Mouse (Mus musculus): ENCODE measurements at regions not wholly inside any gene's neighbourhood (a gene's known extent, or its start where the extent isn't known, plus 50 kb on each side); places are given as distances from the start of the nearest gene placed in this dataset.
A peak's percentile ranks its signal among the peaks of the same experiment; 100 is the strongest.
"Not testable (repeated sequence)": the region's sequence is repeated elsewhere in the genome, so short reads cannot be mapped to it uniquely, and the experiment has no call there.

DNA sequence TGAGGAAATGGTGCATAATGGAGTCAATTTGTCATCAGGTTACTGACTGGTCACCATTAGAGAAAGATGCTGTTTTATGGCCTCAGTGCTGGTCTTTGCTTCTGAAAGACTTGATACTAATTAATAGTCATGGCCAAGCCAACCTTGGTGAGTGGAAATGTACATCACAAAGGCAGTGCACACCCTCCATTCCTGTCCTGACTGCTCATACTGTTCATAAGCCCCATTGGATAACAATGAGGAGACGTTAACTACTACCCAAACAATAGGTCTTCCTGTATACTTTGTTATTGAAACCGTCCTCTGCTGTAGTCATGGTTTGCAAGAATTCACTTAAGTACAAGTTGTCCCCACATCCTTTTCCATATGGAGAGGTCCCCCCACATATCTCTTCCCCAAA is 605.8 kb upstream of the Slc35b3 start:
- DNase-seq = no peak

- DNase-seq = no peak
These were observed 577.2 kb upstream of the Slc35b3 start for GRCm38 (mm10) chr13:39537724-39538440.

DNA sequence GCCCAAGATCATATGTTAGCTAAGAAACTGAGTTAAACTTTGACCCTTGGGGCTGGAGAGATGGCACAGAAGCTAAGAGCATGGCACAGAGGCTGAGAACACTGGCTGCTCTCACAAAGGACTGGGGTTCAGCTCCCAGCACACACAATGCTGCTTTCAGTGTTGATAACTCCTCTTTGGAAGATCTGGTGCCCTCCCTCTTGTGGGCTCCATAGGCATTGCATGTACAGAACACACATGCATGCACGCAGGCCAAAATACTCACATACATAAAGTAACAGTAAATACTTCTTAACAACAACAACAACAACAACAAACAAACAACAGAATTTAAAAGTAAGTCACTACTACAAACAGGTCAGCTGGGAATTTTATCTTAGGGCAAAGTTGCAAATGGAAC is 565.8 kb upstream of the Slc35b3 start:
- no peak for DNase-seq

DNA sequence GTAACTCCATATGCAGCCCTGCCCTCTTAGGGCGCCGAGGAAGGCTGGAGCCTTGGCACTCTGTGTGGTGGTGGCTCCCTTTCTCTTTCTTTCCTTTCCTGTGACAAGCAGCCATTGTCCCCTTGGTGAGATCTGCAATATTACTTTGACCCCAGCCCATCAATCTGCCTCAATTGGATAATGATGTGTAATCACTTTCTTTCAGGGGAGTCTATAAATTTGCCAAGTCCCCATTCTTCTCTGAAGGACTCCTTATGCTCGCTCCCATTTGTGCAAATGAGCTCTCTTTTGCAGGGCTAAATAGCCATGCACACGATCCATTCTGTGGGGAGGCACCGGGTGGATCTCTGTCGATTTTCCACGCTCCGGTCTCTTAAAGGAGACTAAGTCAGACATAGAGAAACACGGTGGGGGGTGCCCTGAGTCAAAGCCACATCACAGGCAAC is 563.2 kb upstream of the Slc35b3 start:
- DNase-seq = no peak

DNA sequence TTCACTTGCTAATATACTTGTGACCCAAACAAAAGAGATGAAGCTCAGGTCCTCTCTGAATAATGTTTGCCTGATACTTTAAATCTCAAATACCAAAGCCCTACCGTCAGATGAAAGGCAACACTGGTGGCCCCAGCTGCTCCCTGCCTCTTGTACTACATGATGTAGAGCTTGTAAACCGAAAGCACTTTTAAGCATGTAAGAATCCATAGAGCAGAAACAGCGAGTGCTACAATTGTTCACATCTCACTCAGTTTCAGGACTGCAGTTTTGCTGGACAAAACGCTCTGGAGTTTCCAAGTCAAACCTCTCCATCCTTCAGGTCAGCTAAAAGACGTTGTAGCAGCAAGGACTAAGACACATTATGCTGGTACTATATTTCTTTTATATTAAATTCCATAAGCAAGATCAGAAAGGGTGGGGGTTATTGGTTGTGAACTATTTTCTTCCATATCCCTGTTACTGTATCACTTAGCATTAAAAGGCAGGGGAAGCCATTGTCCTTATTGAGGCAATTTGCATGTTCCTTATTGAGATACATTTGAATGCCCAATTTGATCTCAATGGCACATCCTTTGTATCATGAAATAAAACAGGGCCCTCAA is 562.7 kb upstream of the Slc35b3 start:
- DNase-seq = no peak

DNA sequence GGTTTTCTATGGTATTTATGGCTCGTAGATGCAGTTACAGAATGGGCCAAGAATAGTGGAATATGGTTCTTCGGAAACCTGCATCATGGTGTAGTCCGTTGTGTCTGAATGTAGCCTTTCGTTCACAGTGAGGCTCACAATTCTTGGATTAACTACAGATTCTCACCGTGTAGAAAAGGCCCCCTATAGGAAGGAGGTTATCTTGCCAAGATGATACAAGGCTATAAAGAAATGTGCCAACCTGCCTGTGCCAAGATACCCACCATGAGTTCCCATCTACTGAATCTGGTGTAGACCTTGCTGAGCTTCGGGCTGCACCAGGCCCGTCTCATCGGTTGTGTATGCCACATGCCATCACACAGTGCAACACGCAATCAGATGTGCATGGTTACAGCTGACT is 560.2 kb upstream of the Slc35b3 start:
- DNase-seq = no peak

DNA sequence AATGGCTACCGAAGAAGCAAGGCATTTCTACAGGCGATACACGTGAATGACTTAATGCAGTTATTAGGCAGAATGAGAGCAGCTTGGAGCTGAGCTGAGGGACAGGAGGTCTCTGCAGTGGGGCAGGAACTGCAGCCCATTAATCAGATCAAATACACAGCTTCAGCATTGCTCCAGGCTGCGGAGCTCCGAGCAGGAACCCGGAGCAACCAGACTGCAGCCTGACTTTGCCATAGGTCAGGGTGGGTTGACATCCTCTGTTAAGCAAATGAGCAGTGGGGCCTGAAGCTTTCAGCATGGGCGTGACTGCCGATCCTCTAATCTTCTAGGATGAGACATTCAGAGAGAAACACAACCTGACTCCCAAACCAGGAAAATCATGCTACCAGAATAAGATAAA is 555.4 kb upstream of the Slc35b3 start:
- DNase-seq = no peak

DNA sequence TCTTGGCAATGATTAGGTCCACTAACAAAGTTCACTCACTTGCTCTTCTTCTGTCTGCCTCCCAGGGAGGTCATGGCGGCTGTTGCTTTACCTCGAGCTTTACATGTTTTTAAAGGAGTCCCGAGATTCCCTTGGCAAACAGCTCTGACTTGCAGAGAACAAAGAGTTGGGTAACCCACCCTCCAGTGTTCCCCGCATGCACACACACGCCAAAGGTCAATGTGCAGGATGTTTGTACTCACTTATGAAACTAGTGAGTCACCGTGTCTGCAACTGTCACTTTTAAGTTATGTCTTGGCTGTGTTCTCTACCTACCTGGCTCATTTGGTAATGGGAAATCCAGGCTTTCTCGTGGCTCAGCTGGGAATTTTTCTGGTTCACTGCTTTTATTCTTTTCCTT is 529.1 kb upstream of the Slc35b3 start:
- DNase-seq = no peak

DNA sequence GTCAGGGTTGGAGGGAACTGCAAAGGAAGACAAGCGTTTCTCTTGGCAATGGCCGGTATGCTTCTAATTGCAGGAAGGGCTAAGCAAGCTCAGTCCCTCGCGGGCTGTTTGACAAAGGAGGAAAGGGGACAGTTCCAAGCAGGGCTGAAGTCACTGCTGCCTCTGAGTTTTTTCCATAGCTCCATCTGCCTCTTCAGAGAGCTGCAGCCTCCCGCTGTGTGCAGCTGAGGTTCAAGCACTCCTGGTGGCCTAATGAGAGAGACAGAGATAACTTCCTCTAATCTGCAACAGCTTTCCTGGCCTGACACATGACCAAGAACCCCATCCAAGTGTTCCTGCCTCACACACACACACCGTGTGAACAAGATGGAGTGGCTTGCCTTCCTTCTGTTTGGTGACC is 511.9 kb upstream of the Slc35b3 start:
- DNase-seq = no peak

- DNase-seq = no peak
These were observed 481.1 kb upstream of the Slc35b3 start for GRCm38 (mm10) chr13:39441799-39442198.

- DNase-seq = peak; percentile 25 to 71
These were observed 480.2 kb upstream of the Slc35b3 start for GRCm38 (mm10) chr13:39440907-39441306.

DNA sequence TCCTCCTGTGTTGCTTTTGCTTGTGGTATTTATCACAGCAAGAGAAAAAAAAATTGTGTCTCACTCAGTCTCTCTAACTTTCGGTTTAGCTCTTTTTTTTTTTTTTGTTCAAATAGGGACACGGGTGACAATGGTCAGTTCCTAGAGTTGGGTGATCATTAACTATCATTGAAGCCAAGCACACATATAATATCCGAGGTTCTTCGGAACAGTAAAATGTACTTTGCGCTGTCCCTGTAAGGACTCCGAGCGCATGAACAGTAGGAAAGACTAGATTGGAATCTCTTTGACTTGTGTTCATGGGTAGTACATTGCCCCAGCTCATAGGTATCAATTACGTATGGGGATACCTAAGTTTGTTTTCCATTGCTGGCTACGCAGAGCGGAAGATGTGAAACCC is 479.7 kb upstream of the Slc35b3 start:
- no peak for DNase-seq

DNA sequence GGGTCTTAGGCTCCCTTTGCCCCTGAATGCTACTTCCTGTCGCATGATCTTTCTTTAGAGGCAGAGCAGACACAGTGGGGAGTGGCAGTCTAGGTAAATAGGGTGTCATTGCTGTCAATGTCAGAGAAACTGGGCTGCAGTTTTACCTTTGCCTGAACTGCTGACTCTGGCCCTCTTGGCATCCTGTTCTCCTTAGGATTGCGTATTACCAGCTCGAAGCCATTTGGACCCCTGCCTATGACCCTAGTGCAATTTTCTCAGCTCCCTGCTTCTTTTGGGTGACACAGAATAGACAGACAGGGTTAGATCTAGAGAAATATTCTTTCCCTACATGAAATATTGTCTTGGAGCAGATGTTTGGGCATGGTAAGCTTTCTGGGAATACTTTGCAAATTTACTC is 467.3 kb upstream of the Slc35b3 start:
- no peak for DNase-seq

DNA sequence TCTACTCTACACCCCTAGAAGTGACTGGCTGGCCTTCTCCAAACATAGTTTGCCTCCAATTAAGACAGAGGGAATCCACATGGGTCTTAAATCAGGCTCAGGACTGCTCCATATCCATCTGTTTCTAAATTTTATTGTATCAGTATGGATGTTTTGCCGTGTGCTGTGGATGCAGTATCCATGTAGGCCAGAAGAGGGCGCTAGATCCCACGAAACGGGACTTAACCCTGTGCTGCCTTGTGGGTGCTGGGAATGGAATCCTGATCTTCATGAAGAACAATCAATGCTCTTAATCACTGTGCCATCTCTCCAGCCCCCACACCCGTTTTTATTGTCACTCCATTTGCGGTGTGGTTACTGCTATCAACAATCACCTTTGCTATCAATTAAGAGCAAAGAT is 465.3 kb upstream of the Slc35b3 start:
- no peak for DNase-seq

DNA sequence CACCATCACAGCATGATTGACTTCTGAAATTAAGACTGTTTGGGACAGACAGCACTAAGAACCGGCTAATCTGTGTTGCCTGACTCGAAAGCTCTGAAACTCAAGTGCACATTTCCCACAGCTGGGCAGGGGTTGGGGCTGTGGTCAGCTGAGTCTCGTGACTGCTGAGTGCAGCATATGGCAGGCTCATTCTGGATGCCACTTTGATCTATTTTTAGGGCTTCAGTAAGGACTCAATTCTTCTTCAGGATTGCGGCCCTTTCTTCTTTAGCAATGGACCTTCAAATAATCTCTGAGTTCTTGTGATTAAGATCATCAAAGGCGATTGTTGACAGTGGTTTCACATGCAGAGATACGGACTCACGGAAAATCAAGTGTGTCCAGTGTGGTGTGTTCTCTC is 457.5 kb upstream of the Slc35b3 start:
- no peak for DNase-seq

- no peak for DNase-seq
These were observed 451.0 kb upstream of the Slc35b3 start for GRCm38 (mm10) chr13:39411471-39412251.

- no peak for DNase-seq
These were observed 431.9 kb upstream of the Slc35b3 start for GRCm38 (mm10) chr13:39392589-39392988.

DNA sequence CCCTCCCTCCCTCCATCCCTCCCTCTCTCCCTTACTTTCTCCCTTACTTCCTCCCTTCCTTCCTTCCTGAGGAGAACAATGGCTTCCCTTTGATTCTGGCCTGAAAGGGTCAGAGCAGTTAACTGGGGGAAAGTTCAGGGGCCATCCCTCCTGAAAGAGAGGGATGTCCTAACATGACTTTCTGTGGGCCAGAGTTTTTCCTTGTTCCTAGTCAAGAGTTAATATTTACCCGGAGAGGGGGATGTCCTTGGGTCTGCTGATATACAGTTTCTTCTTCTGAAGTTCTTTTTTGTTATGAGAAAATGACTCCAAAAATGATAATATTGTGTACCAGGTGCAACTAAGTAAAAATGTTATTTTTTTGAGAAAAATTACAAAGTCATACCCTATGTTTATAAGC is 431.5 kb upstream of the Slc35b3 start:
- not testable (repeated sequence) for DNase-seq

DNA sequence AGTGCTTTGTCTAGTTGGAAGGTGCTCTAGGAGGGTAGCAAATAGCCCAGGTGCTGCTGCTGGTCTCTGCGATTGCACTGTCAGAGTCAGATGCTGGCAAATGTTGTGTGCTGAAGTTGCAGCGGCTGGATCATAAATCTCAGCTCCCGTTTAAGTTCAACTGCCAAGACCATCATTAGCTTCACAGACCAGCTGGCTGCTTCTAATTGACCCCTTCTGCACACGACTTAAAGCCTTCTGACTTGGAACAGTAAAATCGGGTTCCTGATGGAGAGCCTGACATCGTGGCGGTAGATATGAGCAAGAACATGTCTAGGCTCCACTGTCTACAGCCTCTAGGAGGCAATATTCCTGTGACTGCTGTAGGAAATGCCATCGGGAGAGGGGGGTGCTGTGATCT is 416.0 kb upstream of the Slc35b3 start:
- DNase-seq = no peak

DNA sequence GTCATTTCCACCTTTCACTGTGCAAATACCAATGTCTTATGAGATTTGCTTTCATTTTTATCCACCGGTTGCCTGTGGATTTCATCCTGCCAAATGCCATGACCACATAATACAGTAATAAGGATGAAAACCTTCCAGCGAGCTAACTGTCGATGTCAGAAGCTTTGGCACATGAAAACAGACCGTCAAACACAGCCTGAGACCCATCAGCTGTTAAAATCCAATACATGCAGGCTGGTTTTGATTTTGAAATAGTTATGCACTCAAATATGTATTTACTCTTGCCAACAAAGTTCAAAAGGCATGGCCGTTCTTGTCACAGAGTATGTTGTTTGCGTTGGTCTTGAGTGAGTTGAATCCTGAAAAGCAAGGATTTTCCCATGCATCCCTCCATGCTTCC is 415.6 kb upstream of the Slc35b3 start:
- no peak for DNase-seq

DNA sequence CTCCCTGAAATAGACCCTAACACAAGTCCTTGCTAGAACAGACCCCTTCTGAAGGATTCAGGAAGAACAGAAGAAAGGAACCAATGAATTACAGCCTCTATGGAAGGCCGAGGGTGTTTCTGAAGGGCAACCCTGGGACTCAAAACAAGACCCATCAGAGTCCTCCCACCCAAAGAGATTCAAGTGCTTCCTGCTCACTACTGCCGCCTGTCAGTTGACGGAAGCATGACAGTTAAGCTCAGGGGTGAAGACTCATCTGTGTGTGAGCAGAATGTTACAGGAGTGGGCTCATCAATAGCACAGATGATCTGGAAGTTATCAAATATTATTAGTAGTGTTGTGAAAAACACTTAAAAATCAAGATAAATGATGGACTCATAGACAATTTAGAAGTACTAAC is 411.9 kb upstream of the Slc35b3 start:
- no peak for DNase-seq

- no peak for DNase-seq
These were observed 403.0 kb upstream of the Slc35b3 start for GRCm38 (mm10) chr13:39363637-39364036.

DNA sequence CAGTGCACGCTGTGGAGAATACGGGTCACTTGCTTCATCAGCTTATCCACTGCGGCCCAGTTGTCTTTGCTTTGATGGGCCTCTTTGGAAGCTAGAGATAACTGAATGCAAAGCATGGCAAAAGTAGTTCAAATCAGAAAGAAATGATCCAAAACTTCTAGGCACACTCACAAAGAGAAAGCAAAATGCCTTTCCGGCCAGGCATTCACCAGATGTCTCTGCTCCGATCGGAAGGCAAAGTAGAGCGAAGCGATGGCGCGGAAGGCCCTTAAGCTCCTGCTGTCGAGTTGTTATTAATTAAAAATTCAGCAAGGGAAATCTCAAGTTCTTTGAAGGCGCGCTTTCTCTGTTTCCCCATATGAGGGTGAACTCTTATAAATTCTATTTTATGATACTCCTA is 401.9 kb upstream of the Slc35b3 start:
- DNase-seq = no peak

DNA sequence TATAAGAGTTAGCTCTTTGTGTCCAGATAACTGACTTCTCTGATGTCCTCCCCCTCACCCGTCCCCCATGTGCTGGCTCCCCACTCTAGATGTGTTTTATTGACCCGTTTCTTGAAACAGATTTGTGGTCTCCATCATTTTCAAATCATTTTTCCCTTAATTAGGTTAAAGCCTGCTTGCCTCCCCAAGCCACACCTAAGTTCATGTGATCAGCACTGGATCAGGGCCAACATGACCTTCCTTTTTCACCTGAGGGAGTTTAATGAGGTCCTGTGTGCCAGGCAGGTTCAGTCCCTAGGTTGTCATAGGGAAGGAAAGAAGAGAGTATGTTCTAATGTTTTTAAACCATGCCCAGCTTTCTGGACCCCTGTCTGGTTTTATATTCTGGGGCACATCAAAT is 390.9 kb upstream of the Slc35b3 start:
- no peak for DNase-seq

All from heart, adult 18-20 months (tissue).